Mouse (Mus musculus) CD4-positive, CD25-positive, alpha-beta regulatory T cell, adult 4 months (primary cell): ENCODE measurements around the gene Zfp398. TPM values are rescaled to one million over a fixed set of nuclear protein-coding genes. Genes with fewer than 3 reads are reported as not detected.
"Not testable (repeated sequence)": the region's sequence is repeated elsewhere in the genome, so short reads cannot be mapped to it uniquely, and the experiment has no call there.

Source experiments
- ATAC-seq: one replicate; pipeline ENCODE4 v1.8.0; 2017
- polyA plus RNA-seq, 2 experiments: library from polyadenylated mRNA; unstranded; fragments of 100-300 nt; shearing (Covaris generic); gene quantifications; one replicate each; pipeline ENCODE4 v1.2.1; 2017

The Zfp398 gene
- polyA plus RNA-seq, 2 experiments from 2014 or later: 13.8 to 14.0 TPM

DNA sequence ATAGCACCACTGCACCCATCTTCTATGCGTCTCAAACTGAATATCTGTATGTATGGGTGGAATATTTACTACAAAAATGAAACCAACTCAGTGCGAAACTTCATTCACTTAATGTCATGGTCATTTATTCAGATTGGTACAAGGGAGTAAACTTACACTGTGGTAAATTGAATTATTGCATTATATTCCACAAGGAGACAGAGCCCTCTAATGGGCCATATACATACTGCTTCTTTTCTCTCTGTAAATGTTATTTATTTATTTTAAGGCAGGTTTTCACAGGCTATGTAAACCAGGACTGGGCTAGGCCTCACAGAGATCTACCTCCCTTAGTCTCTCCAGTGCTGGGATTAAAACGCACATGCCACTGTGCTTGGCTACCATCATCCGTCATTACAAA is 8.0 kb upstream of the Zfp398 start:
- no peak for ATAC-seq

DNA sequence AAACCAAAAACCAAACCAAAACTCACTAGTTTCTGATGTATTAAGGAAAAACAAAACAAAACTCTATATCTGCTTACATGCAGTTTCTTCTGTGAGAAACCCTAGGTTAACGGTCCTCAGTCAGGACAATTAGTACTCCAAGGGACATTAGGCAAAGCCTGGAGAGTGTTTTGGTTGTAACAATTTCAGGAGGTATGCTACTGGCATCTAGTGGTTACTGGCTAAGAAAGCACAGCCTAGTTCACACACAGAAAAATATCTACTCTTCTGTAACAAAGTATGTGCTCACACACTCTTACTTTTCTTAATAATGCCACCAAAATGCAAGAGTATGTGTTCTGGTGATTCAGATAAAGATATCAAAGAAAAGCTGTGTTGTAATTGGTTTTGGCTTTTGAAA is 6.5 kb upstream of the Zfp398 start:
- no peak for ATAC-seq

GRCm38 (mm10) chr6:47830104-47831078 is 5.1 kb upstream of the Zfp398 start, which contains the start of gene Zfp786:
Gene Zfp786 (minus strand): TSS chr6:47830867.
- peak; percentile 91 for ATAC-seq

DNA sequence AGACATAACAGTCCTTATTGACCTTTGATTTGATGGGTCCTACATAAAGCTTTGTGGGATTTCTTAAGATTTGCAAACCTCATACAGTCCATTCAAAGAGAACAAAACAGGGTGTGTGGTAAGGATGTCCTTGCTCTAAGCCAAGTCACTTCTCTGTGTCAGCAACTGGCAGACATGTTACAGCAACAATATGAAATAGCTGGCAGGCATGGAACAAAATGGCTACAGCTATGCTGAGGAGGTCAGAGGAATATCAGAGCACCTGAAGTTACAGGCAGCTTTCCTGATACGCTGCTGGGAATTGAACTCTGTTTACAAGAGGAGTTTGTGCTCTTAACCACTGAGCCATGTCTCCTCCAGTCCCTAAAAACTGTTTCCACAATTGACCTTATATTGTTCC is 3.2 kb upstream of the Zfp398 start:
- no peak for ATAC-seq

GRCm38 (mm10) chr6:47835984-47836521 is 592 bp downstream of the Zfp398 start:
- ATAC-seq: peak; percentile 44

GRCm38 (mm10) chr6:47837630-47838029 is 2.2 kb downstream of the Zfp398 start:
- ATAC-seq: no peak

DNA sequence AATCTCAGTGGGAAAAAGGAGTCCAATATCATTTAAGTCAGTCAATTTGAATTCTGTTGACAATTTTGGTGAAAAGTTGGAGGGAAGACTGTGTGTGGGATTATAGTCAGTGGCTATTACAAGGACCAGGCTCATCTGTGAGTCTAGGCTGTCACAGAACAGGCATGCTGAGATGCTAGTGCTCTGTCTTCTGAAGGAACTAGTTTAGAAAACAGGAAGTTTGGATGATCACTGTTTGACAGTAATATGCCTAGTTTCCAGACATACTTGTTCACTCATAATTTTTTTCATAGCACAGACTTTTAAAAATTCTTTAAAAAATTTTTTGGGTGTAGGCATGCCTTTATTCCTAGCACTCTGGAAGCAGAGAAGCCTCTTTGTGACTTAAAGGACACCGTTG is 5.6 kb downstream of the Zfp398 start:
- ATAC-seq: no peak

DNA sequence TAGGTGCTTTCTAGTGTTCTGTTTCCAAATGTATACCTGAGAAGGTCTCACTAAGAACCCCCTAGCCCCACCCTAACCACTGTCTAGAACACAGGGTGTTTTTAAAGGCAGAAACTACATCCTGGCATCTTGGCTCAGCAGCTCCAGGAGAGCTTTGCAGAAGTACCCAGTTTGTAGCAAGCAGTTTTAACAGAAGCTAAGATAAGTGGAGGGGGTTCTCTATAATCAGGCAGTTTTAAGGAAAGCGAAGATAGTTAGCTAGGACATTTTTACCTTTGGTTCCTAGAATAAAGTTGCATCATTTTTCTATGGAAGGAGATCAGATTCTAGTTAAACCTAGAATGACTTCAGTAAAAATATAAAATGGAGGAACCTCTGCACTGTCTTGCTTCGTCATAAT is 6.4 kb downstream of the Zfp398 start:
- ATAC-seq: no peak

GRCm38 (mm10) chr6:47842337-47842736 is 6.9 kb downstream of the Zfp398 start:
- no peak for ATAC-seq

DNA sequence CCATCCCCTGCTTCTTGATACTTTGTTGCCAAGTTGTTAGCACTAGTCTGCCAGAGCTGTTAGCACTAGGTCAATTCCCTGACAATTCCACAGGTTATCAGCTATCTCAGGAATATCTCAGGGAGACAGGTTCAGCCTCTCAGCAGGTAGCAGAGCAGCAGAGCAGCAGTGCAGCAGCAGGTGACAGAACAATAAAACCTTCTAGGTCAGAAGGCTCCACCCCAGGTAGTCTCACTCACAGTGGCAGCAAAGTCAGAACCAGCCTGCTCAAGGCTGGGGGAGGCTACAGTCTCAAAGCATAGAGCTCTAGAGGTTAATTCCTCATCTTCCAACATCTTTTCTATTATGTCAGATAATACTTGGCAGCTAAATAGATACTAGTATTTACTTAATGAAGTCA is 10.3 kb downstream of the Zfp398 start:
- ATAC-seq: no peak

DNA sequence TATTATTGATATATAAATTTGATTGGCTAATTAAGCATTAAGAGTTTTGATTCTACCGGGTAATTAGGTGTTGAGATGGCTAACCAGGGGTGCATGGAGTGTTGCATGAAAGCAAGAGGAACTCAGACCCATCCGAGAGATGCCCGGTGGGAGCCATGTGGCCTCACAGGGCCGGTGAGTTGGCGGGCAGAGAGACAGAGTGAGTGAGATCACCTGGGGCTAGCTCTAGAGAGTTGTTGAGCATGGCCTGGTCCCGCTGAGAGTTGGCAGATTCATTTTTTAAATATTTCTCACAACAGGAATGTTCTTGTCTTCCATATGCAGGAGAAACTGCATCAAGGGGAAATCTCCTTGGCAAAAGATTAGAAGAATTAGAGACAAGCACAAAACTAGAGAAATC is 21.8 kb downstream of the Zfp398 start:
- no peak for ATAC-seq

DNA sequence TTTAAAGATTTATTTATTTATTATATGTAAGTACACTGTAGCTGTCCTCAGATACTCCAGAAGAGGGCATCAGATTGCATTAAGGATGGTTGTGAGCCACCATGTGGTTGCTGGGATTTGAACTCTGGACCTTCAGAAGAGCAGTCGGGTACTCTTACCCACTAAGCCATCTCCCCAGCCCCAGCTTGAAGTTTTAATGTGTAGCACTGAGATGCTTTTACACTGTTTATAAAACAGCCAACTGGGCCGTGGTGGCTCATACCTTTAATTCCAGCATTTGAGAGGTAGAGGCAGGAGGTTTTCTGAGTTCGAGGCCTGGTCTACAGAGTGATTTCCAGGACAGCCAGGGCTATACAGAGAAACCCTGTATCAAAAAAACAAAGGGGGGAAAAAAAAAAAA is 22.3 kb downstream of the Zfp398 start:
- ATAC-seq: not testable (repeated sequence)

- no peak for ATAC-seq
These were observed 36.8 kb downstream of the Zfp398 start for GRCm38 (mm10) chr6:47872266-47872665.

DNA sequence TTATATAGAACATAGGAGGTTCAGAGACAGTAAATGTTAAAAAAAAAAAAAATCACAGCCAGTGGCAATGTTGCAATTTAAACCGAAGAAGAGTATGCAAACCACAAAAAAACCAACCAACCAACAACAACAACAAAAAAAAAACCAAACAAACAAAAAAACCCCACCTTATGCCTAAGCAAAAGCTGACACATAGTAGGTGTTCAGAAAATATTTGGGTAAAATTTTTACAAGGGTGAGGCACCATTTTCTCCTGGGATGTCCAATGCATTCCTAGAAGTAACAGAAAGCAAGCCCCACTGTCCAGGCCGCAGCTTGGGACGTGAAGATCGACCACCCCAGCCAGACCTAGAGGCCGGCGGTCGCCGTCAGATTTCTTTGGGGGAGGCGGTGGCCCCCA is 41.6 kb downstream of the Zfp398 start, which contains the start of gene Zfp282:
Gene Zfp282, plus strand, starts transcription at position 147 of the 400 bp plus-strand sequence.
- ATAC-seq: peak; percentile 8

DNA sequence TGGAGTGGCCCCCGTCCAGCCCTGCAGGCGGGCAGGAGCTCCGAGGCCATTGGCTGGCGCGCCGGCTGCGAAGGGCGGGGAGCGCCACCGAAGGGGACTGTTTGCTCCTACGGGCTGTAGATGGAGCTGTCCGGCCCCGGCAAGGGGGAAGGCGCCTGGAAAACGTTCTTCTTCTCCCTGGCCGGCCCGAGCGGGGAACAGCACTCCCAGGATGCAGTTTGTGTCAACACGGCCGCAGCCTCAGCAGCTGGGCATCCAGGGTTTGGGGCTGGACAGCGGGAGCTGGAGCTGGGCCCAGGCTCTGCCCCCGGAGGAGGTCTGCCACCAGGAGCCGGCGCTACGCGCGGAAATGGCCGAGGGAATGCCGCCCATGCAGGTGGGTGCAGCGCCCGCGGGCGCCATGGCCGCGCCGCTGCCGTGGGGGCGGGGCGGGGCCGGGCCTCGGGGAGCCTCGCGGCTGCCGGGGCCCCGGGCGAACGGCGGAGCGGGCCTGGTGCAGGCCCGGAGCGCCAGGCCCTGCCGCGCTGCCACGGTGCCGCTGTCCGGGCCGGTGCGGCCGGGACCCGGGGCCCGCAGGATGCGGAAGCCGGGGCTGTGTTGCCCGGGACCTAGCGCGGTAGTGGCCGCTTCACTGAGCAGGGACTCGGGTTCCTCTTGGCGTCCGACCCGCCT is 42.1 kb downstream of the Zfp398 start:
- peak; percentile 79 for ATAC-seq

DNA sequence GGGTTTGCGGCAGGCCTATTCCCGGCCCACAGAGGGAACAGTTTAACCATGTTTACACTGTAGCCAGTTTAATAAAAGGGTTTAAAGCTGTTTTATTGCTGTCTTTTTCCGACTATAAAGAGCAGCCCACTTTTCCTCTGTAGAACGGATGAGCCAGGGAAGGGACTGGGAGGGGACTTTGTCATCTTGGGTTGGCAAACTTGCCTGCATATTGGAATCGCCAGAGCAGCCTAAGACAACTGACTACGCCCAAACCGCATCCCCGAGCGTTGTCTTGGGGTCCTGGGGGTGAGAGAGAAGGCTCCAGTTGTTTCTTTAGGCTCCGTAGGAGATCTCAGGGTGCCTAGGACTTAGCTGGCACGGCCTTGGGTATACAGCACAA is 42.7 kb downstream of the Zfp398 start:
- ATAC-seq: peak; percentile 16

- ATAC-seq: no peak
These were observed 43.1 kb downstream of the Zfp398 start for GRCm38 (mm10) chr6:47878593-47878992.

- no peak for ATAC-seq
These were observed 43.7 kb downstream of the Zfp398 start for GRCm38 (mm10) chr6:47879049-47879716.

GRCm38 (mm10) chr6:47880166-47880565 is 44.7 kb downstream of the Zfp398 start:
- no peak for ATAC-seq

GRCm38 (mm10) chr6:47888812-47889383 is 53.4 kb downstream of the Zfp398 start:
- no peak for ATAC-seq

GRCm38 (mm10) chr6:47899416-47899815 is 64.0 kb downstream of the Zfp398 start:
- ATAC-seq: no peak

GRCm38 (mm10) chr6:47903587-47903986 is 68.1 kb downstream of the Zfp398 start:
- no peak for ATAC-seq
